Mouse (Mus musculus): ENCODE results near the gene Vsnl1.

Gene Vsnl1

GRCm38 (mm10) chr12:11277207-11277606, 159.2 kb downstream of the Vsnl1 start:
- DNase-seq (ENCODE audit: low spot score): no peak

DNA sequence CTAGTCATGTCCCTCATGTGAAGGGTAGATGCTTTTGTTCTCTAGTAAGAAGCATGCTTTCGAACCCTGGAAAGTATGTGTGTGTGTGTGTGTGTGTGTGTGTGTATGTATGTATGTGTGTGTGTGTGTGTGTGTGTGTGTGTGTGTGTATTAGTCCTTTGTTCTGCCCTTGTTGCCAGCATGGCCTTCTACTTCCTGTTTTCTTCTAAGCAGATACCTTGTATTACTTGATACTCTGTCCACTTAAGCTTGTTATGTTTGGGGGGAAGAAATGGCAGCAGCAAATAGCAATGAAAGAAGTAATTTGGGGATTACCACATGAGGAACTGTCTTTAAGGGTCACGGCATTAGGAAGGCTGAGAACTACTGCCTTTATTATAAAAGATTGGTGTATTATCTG, 159.8 kb downstream of the Vsnl1 start:
- DNase-seq (ENCODE audit: low spot score): no peak
